Mouse (Mus musculus) 3134 (cell line): ENCODE results near the gene Fcamr.

Experiments used
- DNase-seq: peaks from one replicate; pipeline ENCODE4 v3.0.0-alpha.2; 2011; ENCODE audit warnings: low spot score; ENCODE audit not compliant: insufficient read length; ENCODE audit errors: extremely low read depth

Gene Fcamr

DNA sequence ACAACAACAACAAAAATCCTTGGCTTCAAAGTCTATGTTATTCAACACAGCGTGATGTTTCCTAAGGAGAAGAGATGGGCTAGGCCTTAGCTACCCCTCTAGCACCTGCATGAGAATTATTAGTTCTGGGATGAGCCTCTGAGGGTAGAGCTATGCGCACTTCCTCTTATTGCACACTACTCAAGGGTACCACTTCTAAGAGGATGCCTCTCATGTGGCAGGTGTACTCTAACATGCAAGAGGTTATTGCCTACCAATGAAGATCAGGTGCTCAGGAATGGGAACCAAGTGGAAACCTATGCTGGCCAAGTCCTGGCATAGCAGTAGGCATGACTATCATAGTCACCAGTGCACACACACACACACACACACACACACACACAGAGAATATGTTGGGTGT lies 1.3 kb upstream of the Fcamr start:
- DNase-seq: no peak

DNA sequence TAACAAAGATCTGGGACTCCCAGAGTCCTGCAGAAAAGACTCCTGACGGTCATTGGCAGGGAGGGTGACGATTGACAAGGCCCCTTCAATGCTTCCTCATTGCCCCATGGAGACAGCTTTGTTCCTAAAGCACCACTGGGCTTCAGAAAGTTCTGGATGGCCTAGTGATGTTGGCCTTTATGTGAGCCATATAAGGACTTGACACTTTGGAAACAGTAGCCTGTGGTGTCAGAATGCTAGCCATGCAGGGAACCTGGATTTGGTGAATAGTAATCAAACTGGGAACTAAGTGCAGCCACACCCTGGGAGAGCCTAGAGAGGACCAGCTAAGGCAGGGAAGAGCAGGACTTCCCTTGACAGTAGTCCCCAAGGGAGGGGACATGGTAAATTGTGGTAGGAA lies 809 bp downstream of the Fcamr start:
- no peak for DNase-seq

DNA sequence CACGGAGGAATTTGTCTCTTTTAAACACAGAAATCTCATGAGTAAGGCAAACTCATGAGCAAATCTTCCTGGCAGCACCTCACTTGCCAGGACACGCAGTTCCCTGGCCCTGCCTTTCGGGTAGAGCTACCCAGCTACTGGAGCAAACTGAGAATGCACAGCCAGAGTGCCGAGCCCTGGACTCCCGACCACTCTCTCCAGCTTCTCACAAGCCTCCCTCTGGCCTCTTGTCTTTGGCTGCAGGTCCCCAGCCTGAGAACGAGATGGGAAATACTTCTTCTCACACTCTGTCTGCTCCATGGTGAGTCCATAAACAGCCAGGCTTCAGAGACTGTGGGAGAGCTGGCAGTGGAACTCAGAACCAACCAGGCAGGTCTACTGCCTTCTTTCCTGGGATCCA lies 2.3 kb downstream of the Fcamr start:
- peak; percentile 14 for DNase-seq

DNA sequence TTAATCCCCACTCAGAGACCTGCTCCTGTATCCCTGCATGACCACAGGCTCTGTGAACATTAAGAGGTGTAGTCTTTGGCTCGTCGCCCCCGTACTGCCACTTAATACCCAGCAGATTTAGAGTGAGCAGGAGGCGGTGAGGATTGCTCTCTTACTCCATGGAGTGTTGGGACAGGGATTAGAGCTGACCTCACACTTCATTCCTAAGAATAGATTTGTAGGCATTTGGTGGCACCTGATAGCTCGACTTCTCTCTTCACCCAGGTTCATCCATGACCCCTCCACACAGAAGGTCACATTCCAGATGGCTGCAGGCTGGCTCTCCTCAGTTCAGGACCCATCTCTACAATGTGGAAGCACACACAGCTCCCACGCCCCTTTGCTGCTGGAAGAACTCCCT lies 3.6 kb downstream of the Fcamr start:
- DNase-seq: no peak

DNA sequence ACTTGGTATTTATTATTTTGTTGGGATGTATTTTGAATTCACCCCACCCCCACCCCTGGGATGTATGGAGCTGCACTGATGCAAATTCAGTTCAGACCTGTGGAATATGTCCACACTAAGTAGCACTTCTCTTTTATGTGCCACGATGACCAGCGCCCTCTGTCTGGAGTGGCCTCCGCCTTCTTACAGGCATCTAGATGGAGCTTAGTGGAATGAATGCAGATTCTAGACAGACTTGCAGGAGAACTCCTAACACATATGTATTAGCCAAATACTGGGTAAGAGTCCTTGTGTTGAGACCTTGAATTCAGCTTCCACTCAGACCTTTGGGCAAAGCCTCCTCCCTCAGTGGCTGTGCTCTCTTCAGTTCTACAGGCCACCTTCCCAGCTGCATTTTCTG lies 10.2 kb downstream of the Fcamr start:
- no peak for DNase-seq

DNA sequence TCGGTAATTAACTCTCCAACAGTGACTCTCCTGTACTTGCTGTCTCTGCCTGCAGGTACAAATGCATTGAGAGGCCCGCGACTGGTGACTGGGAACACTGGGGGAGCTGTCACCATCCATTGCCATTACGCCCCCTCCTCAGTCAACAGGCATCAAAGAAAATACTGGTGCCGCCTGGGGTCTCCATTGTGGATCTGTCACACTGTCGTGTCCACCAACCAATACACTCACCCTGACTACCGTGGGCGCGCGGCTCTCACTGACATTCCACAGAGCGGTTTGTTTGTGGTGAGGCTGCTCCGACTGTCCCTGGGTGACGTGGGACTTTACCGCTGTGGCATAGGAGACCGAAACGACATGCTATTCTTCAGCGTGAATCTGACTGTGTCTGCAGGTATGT lies 10.6 kb downstream of the Fcamr start:
- DNase-seq: no peak

DNA sequence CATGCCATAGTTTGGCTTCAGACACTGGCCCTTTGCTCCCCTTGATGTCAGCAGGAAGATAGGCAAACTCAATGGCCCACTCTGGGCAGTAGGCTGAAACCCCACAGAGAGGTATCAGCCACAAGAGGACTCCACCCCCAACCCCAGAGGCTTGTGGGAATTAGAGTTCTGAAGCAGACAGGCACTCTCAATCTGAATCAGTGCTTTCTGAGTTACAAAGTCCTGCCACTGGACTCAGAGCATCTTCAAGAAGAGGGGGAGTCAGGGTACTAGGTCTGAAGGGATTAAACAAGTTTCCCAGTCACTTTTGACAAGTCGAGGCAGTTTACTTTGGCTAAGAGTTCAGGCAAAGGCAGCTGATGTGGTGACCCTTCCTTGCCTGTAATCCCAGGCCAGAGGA lies 19.0 kb downstream of the Fcamr start:
- DNase-seq: no peak

DNA sequence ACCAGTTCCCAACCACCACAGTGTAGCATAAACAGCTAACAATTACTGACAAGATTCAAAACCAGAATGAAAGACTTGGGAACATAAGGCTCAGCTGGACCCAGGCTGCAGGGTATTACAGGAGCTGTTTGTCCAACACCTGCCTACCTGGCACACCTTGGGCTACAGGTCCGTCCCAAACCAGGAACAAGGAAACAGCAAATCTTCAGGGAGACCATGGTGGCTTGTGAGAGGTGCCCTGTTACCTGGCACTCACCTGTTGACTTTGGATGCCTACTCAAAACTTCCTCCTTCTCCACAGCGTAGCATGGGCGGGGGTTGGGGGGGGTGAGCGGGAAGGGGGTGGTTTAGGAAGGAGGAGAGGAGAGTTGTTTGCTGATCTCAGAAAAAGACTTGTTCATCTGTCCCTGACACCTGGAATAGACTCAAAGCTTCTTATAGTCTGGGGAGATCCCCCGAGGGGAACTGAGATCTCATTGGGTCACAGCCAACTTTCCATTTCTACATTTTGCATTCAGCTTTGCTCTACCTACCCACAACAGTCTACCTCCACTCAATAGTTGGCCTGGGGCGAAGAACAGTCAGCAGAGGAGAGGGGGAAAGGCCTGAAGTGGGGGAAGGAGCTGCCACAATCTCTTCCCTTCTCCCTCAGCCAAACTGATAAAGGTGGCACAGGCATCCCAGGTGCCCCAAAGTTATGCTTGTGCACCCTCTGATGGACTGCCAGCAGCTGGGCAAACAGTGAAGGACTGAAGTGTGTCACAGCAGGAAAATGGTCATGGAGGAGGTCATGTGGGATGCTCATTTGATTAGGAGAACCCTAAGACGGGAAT lies 19.8 kb downstream of the Fcamr start:
- DNase-seq: no peak

DNA sequence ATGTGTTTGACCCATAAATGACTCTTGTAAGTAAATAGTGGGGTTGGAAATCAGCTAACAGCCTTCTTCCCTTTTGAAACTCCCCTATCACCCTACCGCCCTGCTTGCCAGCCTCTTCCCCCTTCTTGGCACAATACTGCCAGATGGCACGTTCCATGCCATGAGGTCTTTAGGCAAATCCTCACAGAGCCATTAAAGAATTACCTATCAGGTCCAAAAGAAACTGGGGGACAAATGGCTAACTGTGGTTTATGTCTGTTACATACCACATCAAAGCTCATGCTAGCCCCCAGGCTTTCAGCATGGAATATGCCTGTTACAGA lies 20.4 kb downstream of the Fcamr start:
- no peak for DNase-seq

DNA sequence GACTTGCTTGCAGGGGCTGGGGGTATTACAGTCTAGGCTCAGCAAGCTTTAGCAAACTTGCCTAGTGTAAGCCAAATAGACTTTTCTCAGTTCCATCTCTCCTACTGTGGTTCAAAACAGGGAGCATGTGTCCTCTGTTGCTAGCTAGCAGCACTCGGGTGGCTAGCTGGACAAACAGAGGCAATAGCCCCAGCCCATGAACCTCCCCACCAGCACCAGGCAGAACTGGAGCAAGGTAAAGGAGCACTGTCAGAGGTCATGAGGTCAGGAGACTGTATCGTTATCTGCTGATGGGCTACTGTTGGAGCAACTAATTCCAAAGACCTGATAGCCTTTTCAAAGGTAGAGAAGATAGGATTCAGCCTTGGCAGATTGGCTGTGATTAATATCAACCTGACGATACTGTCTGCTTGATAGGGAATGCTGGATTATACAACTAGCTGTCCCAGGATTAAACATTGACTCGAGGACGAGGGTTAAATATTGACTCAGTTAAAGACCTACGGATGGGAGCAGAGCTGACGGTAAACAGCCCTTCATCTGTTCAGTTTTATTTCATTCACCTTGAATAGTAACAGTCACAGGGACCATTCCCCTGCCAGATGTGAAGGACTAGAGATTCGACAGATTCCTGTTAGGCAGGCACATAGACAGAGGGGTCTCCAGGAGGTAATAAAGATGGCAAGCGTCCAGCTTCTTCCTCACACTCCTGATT lies 21.4 kb downstream of the Fcamr start:
- DNase-seq: no peak

DNA sequence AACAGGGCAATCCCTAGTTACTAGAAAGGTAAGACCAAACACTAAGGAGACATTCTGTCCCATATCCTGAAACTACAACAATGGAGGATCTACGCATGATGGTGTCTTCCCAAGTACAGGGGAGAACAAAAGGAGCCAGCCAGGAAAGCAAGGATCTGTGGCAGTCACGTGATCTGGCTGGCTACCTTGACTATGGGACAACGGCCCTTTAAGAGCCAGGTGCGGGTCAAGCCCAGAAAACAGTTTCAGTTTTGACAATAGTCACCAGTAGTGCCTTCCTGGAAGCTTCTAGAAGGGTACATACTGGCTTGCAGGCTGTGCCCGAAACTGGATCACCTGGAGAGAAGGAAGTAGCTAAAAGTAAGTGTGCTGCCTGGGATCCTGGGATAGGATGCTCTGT lies 25.7 kb downstream of the Fcamr start, which contains the start of gene Pigr:
Pigr (plus strand) TSS at position 237 of the 400 bp plus-strand sequence.
- no peak for DNase-seq

DNA sequence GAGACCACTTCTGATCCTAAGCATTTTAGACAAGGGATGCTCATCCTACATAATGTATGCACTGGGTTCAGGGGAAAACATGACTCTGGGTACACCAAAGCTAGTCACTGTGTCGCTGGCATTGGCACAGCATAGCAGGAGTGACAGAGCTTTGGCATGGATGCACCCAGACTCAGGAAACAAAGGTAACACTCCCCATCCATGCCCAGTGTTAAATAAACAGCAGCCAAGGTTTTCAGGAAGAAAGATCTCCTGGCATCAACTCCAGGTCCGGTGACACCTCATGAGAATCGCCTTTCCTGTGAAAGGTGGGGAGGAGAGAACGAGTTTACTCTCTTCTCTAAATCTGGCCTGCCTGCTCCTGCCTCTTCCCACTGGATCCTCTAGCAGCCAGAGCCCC lies 28.0 kb downstream of the Fcamr start:
- DNase-seq: no peak

DNA sequence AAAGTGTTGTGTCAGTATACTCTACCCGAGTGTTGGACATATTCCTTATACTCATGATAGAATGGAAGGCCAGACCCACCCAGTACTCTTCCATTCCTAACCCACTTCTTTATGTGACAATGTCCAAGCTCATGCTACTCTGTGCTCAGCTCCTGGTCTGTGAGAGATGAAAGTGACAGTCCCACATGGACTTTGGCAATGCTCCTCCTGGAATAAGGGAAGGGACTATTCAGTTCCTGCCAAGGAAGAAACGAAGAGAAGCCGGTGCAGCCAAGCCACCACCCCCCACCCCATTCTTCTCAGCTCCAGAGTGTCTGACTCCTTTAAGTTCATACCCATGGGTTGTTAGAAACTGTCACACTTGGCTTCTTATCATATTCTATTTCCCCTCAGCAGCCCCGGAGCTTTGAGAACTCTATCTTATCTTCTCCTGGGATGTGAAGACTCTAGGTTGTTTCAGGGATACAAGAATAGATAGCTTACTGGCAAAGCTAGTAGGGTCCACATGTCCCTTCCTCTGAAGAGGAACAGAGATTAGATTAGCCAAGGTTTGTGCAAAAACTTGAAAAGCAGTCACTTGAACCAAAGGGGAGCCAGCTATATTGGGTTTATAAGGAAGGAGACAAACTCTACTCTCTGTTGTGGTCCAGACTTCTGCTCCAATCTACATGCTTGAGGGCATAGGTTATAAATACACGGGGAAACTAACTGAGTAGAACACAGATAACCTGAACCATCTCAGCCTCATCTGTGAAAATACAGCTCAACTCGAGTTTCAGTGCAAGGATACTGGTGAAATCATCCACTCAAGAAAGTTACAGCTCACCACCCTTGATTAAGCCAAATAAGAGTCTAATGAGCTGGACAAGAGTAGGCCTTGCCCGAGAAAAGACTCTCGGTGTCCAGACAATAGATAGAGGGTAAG lies 29.5 kb downstream of the Fcamr start:
- DNase-seq: no peak

DNA sequence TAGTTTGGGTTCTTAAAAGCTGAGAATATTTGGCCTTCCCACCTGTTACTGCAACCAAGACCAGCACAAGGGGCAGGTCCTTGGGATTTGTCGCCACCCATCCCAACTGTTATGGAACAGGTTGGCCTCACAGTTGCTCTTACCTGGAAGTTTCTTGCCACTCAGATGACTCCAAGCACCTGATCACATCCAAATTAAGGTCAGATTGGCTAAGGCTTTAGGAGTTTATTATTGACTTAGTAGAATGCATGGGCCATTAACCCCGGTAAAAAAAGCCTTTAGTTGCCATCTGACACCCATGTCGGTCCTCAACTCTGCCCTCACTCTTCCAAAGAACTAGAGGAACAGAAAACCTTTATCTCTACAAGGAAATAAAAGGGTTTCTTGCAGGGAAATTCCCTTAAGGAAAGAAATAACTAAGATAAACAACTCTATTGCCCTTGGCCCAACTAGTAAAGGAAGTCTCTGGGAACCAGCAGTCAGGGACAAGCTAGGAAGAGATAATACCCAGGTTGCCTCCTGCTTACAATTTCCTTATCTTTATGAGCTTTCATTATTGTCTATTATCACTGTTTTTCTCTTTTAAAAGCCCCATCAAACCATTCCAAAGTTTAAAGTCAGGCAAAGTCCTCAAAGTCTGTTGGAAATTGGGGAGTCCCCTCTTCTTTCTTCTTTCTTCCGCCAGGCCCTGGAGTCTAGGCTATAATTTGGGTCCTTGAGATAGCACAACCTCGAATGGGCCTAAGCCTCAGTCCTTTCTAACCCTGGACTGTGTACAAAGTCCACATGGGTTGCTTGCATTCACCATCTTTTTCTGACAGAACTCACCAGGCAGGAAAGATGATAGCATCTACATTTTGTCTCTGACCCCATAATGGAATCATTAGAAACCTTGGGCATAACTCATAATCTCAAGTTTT lies 31.8 kb downstream of the Fcamr start:
- no peak for DNase-seq

DNA sequence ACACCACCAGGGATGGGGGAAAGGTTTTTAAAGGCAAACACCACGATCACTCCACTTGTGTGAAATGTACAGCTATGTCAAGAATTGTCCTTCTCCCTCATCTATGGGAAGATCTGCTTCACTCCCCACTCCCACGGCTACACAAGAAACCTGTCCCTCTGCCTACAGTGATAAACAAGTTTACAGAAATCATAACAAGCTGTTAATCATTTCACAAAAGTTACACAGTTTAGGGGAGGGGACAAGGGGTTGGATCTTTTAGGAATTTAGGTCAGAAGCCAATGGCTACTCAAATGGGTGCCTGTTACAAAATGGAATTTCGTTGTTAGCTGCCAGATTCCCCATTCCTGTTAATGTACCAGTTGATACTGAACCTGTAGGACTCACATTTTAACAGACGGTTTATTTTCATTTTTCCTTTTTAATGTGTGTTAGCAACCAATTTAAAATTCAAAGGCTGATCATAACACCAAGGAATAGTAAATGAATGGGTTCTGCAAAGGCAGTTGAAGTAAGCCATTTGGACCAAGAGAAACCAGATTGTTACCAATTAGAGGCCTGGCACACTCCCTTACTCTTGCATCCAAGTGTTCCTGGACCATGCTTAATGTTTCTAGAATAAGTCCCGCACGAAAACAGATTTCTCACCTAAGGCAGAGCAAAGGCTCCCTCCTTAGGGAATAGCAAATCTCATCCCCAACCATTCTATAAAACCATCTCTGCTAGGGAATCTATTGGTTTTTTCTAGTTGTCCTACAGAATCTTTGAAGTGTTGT lies 34.6 kb downstream of the Fcamr start:
- no peak for DNase-seq

DNA sequence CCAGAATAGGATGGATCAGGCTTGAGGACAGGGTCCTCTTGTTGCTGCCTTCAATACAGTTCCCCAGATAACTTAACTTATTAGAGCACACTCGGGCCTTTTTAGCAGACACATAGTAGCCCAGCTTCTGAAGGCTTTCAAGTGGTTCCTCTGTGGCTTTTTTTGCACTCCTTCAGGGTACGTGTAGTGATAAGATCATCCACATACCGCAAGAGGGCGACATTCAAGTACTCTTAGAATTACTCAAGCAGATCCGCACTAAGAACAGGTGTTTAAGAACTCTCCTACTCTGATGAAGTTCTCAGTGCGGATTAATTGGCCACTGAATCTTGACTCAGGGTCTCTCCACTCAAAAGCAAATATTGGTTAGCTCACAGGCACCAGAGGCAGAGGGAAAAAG lies 37.6 kb downstream of the Fcamr start:
- DNase-seq: no peak

DNA sequence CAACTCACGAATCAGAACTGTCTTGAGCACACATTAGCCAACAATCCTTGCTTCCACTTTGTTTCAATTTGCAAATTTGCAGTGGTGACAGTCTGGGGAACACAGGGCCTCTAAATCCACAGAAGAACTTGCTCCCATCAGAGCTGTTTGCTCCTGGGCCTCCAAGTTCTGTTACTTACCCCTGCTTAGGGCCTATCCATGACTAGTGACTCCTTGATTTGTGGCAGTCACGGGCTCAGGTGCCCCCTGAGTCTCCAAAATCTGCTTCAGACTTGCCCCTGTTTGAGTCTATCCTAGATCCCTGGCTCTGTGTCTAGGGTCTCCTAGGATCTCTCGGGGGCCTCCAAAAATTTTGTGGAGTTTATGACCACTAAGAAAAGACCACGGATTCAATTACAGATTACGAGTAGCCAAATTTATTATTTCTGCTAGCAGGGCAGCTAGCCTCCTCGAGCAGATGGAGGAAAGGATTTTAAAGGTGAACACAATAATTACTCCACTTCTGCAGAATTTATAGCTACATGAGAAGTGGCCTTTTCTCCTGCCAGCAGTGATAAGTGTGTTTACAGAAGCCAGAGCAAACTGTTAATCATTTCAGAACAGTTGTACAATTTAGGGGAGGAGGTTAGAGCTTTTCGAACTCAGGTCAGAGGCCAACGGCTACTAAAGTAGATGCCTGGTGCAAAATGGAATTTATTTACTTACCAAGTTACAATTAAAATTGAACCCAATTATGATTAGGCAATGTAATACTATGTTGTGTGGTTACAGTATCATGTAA lies 40.1 kb downstream of the Fcamr start:
- DNase-seq: no peak

DNA sequence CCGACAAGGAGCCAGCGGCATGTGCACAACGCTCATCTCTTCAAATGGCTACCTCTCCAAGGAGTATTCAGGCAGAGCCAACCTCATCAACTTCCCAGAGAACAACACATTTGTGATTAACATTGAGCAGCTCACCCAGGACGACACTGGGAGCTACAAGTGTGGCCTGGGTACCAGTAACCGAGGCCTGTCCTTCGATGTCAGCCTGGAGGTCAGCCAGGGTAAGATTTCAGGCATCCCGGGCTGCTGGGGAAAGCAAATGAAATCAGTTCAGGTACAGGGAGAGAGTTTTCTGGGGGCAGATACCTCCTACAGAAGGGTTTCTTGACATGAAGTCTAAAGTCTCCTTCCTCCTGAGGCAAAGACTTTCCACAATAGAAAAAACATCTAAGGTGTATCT lies 40.9 kb downstream of the Fcamr start:
- DNase-seq: no peak

DNA sequence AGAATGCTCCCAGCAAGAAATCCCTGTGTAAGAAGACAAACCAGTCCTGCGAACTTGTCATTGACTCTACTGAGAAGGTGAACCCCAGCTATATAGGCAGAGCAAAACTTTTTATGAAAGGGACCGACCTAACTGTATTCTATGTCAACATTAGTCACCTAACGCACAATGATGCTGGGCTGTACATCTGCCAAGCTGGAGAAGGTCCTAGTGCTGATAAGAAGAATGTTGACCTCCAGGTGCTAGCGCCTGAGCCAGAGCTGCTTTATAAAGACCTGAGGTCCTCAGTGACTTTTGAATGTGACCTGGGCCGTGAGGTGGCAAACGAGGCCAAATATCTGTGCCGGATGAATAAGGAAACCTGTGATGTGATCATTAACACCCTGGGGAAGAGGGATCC lies 43.8 kb downstream of the Fcamr start:
- no peak for DNase-seq
